8 mouse cellular contexts compared by ENCODE assay signal in the genomic region with DNA sequence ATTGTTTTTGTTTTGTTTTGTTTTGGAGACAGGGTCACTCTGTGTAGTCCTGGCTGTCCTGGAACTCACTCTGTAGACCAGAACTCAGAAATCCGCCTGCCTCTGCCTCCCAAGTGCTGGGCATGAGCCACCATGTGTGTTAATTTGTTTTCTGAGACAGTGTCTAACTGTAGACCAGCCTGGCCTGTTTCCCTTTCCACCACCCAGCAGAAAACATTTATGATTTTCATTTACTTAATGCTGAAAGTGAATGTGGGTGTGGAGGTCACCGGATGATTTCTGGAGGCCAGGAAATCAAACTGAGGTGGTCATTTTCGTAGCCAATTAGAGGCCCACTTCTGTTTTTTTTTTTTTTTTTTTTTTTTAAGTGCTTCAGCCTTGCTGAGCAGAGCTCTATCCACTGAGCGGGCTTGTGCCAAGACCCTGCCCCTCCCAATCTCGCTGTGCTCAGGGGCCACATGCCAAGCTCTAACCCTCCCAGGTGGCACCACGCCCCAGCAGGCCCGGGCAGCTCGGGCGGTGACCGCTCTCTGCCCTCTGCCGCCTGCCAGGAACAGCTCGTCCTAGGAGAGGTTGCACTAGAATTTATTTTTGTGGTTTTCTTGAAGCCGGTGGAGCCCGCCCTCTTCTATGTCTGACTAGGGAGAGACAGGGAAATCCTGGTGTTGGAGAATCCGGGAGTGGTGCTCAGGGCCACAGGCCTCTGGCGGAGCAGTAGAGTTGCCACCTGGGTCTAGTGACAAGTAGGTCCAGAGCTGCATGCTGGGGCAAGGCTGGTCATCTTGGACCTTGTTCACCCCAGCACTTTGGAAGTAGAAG. TPM values are rescaled to one million over a fixed set of nuclear protein-coding genes. Genes with fewer than 3 reads are reported as not detected.
A peak's percentile ranks its signal among the peaks of the same experiment; 100 is the strongest.
DNase-seq lines count a peak whose midpoint lies in the region; ATAC-seq and TF ChIP-seq lines count a peak whose summit lies in the region.

No protein-coding gene starts in this region.

- peaks cover 42% of the 10 kb centered on the region for H3K36me3 ChIP-seq in forebrain, embryonic 14.5 days (ENCODE audit: control insufficient read depth, insufficient read depth, low read length)
- H3K36me3 ChIP-seq in limb, embryonic 12.5 days: peaks cover 41% of the 10 kb centered on the region
- H3K36me3 ChIP-seq in midbrain, embryonic 13.5 days: peaks cover 43% of the 10 kb centered on the region

- DNase-seq in layer of hippocampus, adult 2 months (ENCODE audit: low spot score in 2 of 2): no peak
- no peak for DNase-seq in layer of hippocampus, adult 8-10 months (ENCODE audit: low spot score in 2 of 2)
- DNase-seq in forebrain, embryonic 14.5 days (ENCODE audit: low spot score): no peak
- peak; percentile 84 for DNase-seq in testis, postnatal 14 days (ENCODE audit: low spot score)

- no peak overlapping the region for H3K9ac ChIP-seq in forebrain, embryonic 14.5 days (ENCODE audit: low read length)
- no peak overlapping the region for H3K9ac ChIP-seq in limb, embryonic 12.5 days (replicated peaks)
- H3K9ac ChIP-seq in midbrain, embryonic 13.5 days (replicated peaks): no peak overlapping the region

- peak overlapping the region; percentile 86 for H3K27ac ChIP-seq in layer of hippocampus, adult 2 months
- H3K27ac ChIP-seq in bone marrow macrophage, adult 2 months (ENCODE audit: insufficient read depth, low read depth, low read length): peak overlapping the region; percentile 83
- peak overlapping the region; percentile 27; the same call in 1 of the 2 replicates for H3K27ac ChIP-seq in forebrain, embryonic 14.5 days (ENCODE audit: low read depth, low read length)
- peak overlapping the region; percentile 67 for H3K27ac ChIP-seq in limb, embryonic 12.5 days
- peak overlapping the region; percentile 10; the same call in 1 of the 2 replicates for H3K27ac ChIP-seq in midbrain, embryonic 13.5 days

- TF ChIP-seq CTCF in layer of hippocampus, adult 2 months (conservative IDR thresholded peaks at IDR 0.05): no peak
- TF ChIP-seq CTCF in bone marrow macrophage, adult 2 months (IDR thresholded peaks at IDR 0.05; ENCODE audit: low read depth, low read length): no peak

- no peak for TF ChIP-seq POLR2A in bone marrow macrophage, adult 2 months (IDR thresholded peaks at IDR 0.05; ENCODE audit: borderline replicate concordance, low read depth, low read length)

- H3K9me3 ChIP-seq in forebrain, embryonic 14.5 days (replicated peaks; ENCODE audit: control insufficient read depth, low read length): no peaks in the 10 kb centered on the region
- H3K9me3 ChIP-seq in limb, embryonic 12.5 days: no peaks in the 10 kb centered on the region
- no peaks in the 10 kb centered on the region for H3K9me3 ChIP-seq in midbrain, embryonic 13.5 days

- no peak overlapping the region; the same call in 1 of the 2 replicates for H3K4me3 ChIP-seq in layer of hippocampus, adult 2 months
- H3K4me3 ChIP-seq in bone marrow macrophage, adult 2 months (ENCODE audit: insufficient read depth, low read length): 0 out of 2 replicates have a peak overlapping the region, but pooled peaks have one; percentile 9
- no peak overlapping the region for H3K4me3 ChIP-seq in forebrain, embryonic 14.5 days (ENCODE audit: low read depth, low read length)
- 0 out of 2 replicates have a peak overlapping the region, but pooled peaks have one; percentile 0 for H3K4me3 ChIP-seq in limb, embryonic 12.5 days (replicated peaks)
- H3K4me3 ChIP-seq in midbrain, embryonic 13.5 days (replicated peaks): no peak overlapping the region

- H3K4me2 ChIP-seq in forebrain, embryonic 14.5 days (ENCODE audit: low read length): no peak overlapping the region
- H3K4me2 ChIP-seq in limb, embryonic 12.5 days: peak overlapping the region; percentile 11
- no peak overlapping the region for H3K4me2 ChIP-seq in midbrain, embryonic 13.5 days (replicated peaks)

- peak; percentile 45 for ATAC-seq in forebrain, embryonic 14.5 days
- peak; percentile 37 to 56 for ATAC-seq in hematopoietic stem cell, adult 5-6 weeks (replicated peaks in 1 of 2; ENCODE audit: insufficient read depth in 1 of 2, low FRiP score in 2 of 2, low TSS enrichment in 1 of 2, low read depth in 1 of 2, poor library complexity in 2 of 2, severe bottlenecking in 2 of 2)
- ATAC-seq in limb, embryonic 12.5 days (ENCODE audit: insufficient number of reproducible peaks, insufficient read depth, low FRiP score, low TSS enrichment, low read depth): no peak
- 0 out of 2 replicates have a peak, but pooled peaks have one; percentile 37 for ATAC-seq in midbrain, embryonic 13.5 days

- 51% methylated on average over 16 of the region's 16 CpGs for WGBS in forebrain, embryonic 14.5 days
- 41% methylated on average over 16 of the region's 16 CpGs for WGBS in limb, embryonic 12.5 days
- WGBS in midbrain, embryonic 13.5 days: 54% methylated on average over 16 of the region's 16 CpGs

- peaks cover 34% of the 10 kb centered on the region for H3K4me1 ChIP-seq in bone marrow macrophage, adult 2 months (ENCODE audit: control insufficient read depth, insufficient read depth, low read length)
- H3K4me1 ChIP-seq in forebrain, embryonic 14.5 days (ENCODE audit: control insufficient read depth, insufficient read depth, low read length): no peaks in the 10 kb centered on the region; the same call in 1 of the 2 replicates
- peaks cover 30% of the 10 kb centered on the region for H3K4me1 ChIP-seq in limb, embryonic 12.5 days (replicated peaks)
- 0 out of 2 replicates have a peak, but pooled peaks cover 9% of the 10 kb centered on the region for H3K4me1 ChIP-seq in midbrain, embryonic 13.5 days (replicated peaks)

- no peaks in the 10 kb centered on the region for H3K27me3 ChIP-seq in forebrain, embryonic 14.5 days (replicated peaks; ENCODE audit: control insufficient read depth, insufficient read depth, low read length)
- H3K27me3 ChIP-seq in limb, embryonic 12.5 days: no peaks in the 10 kb centered on the region
- H3K27me3 ChIP-seq in midbrain, embryonic 13.5 days: no peaks in the 10 kb centered on the region

RNA-seq across cellular contexts. Expression of gene Btbd2, which starts 7.5 kb away (rescaled TPM):
- 100 to 1,000 TPM; 102 to 105 TPM for total RNA-seq in layer of hippocampus, adult 2 months (2021)
- 100 to 1,000 TPM in 2 of 4 experiments, 10 to 100 TPM in 2; 92.1 to 103 (median 97.9) TPM for total RNA-seq in layer of hippocampus, adult 8-10 months (2022)
- 20.9 and 22.7 TPM in 2 replicates for polyA plus RNA-seq in bone marrow macrophage, adult 2 months (2012; ENCODE audit: insufficient read depth, insufficient read length, missing spikeins)
- polyA plus RNA-seq in forebrain, embryonic 14.5 days (2014; fragmentation: Nextera tagmentation; extraction: Ambion mirVana): 42.6 and 52.2 TPM in 2 replicates
- total RNA-seq in hematopoietic stem cell, adult 5-6 weeks (2017): 13.6 and 35.8 TPM in 2 replicates
- 95.8 and 102 TPM in 2 replicates for polyA plus RNA-seq in limb, embryonic 12.5 days (2016; fragmentation: Nextera tagmentation; extraction: Ambion mirVana)
- 60.9 and 80.6 TPM in 2 replicates for polyA plus RNA-seq in midbrain, embryonic 13.5 days (2015; fragmentation: Nextera tagmentation; extraction: Ambion mirVana)

RNA-seq across cellular contexts. Expression of gene Mknk2, which starts 13.5 kb away (rescaled TPM):
- total RNA-seq in layer of hippocampus, adult 2 months (2021): 10 to 100 TPM; 45.3 to 46.9 TPM
- 10 to 100 TPM; 41.9 to 50.0 (median 45.1) TPM for total RNA-seq in layer of hippocampus, adult 8-10 months (2022)
- polyA plus RNA-seq in bone marrow macrophage, adult 2 months (2012; ENCODE audit: insufficient read depth, insufficient read length, missing spikeins): 107 and 117 TPM in 2 replicates
- polyA plus RNA-seq in forebrain, embryonic 14.5 days (2014; fragmentation: Nextera tagmentation; extraction: Ambion mirVana): 43.1 and 49.1 TPM in 2 replicates
- 52.4 and 75.9 TPM in 2 replicates for total RNA-seq in hematopoietic stem cell, adult 5-6 weeks (2017)
- polyA plus RNA-seq in limb, embryonic 12.5 days (2016; fragmentation: Nextera tagmentation; extraction: Ambion mirVana): 122 and 124 TPM in 2 replicates
- 49.6 and 60.1 TPM in 2 replicates for polyA plus RNA-seq in midbrain, embryonic 13.5 days (2015; fragmentation: Nextera tagmentation; extraction: Ambion mirVana)

RNA-seq across cellular contexts. Expression of gene Mob3a, which starts 37.4 kb away (rescaled TPM):
- total RNA-seq in layer of hippocampus, adult 2 months (2021): 10 to 100 TPM; 10.6 to 16.5 TPM
- 10 to 100 TPM; 13.8 to 18.0 (median 15.0) TPM for total RNA-seq in layer of hippocampus, adult 8-10 months (2022)
- polyA plus RNA-seq in bone marrow macrophage, adult 2 months (2012; ENCODE audit: insufficient read depth, insufficient read length, missing spikeins): 53.3 and 53.8 TPM in 2 replicates
- polyA plus RNA-seq in forebrain, embryonic 14.5 days (2014; fragmentation: Nextera tagmentation; extraction: Ambion mirVana): 35.7 and 37.2 TPM in 2 replicates
- 81.1 and 92.3 TPM in 2 replicates for total RNA-seq in hematopoietic stem cell, adult 5-6 weeks (2017)
- 51.1 and 51.7 TPM in 2 replicates for polyA plus RNA-seq in limb, embryonic 12.5 days (2016; fragmentation: Nextera tagmentation; extraction: Ambion mirVana)
- polyA plus RNA-seq in midbrain, embryonic 13.5 days (2015; fragmentation: Nextera tagmentation; extraction: Ambion mirVana): 58.3 and 58.5 TPM in 2 replicates

RNA-seq across cellular contexts. Expression of gene Izumo4, which starts 37.6 kb away (rescaled TPM):
- total RNA-seq in layer of hippocampus, adult 2 months (2021): 10 to 100 TPM; 65.0 to 69.0 TPM
- total RNA-seq in layer of hippocampus, adult 8-10 months (2022): 10 to 100 TPM; 56.6 to 73.2 (median 69.8) TPM
- polyA plus RNA-seq in bone marrow macrophage, adult 2 months (2012; ENCODE audit: insufficient read depth, insufficient read length, missing spikeins): 11.0 and 25.2 TPM in 2 replicates
- polyA plus RNA-seq in forebrain, embryonic 14.5 days (2014; fragmentation: Nextera tagmentation; extraction: Ambion mirVana): 16.0 and 21.5 TPM in 2 replicates
- total RNA-seq in hematopoietic stem cell, adult 5-6 weeks (2017): 9.5 and 10.4 TPM in 2 replicates
- 12.5 and 16.5 TPM in 2 replicates for polyA plus RNA-seq in limb, embryonic 12.5 days (2016; fragmentation: Nextera tagmentation; extraction: Ambion mirVana)
- polyA plus RNA-seq in midbrain, embryonic 13.5 days (2015; fragmentation: Nextera tagmentation; extraction: Ambion mirVana): 37.8 and 39.2 TPM in 2 replicates

RNA-seq across cellular contexts. Expression of gene Csnk1g2, which starts 41.8 kb away (rescaled TPM):
- 100 to 1,000 TPM; 221 to 228 TPM for total RNA-seq in layer of hippocampus, adult 2 months (2021)
- total RNA-seq in layer of hippocampus, adult 8-10 months (2022): 100 to 1,000 TPM; 190 to 230 (median 201) TPM
- 87.3 and 98.4 TPM in 2 replicates for polyA plus RNA-seq in bone marrow macrophage, adult 2 months (2012; ENCODE audit: insufficient read depth, insufficient read length, missing spikeins)
- 35.9 and 49.2 TPM in 2 replicates for polyA plus RNA-seq in forebrain, embryonic 14.5 days (2014; fragmentation: Nextera tagmentation; extraction: Ambion mirVana)
- total RNA-seq in hematopoietic stem cell, adult 5-6 weeks (2017): 184 and 239 TPM in 2 replicates
- polyA plus RNA-seq in limb, embryonic 12.5 days (2016; fragmentation: Nextera tagmentation; extraction: Ambion mirVana): 239 and 260 TPM in 2 replicates
- 73.8 and 115 TPM in 2 replicates for polyA plus RNA-seq in midbrain, embryonic 13.5 days (2015; fragmentation: Nextera tagmentation; extraction: Ambion mirVana)

Comparison
In these comparisons a context has a peak if more than half of its experiments do, and no peak if none do; other contexts are left out.
1. H3K27ac ChIP-seq: peak in every context shown above with its lines; median percentile 86 in layer of hippocampus, adult 2 months; 83 in bone marrow macrophage, adult 2 months; 67 in limb, embryonic 12.5 days; 27 in forebrain, embryonic 14.5 days; 10 in midbrain, embryonic 13.5 days.
2. H3K4me3 ChIP-seq: peak in bone marrow macrophage, adult 2 months (single experiment) and limb, embryonic 12.5 days (single experiment); none in layer of hippocampus, adult 2 months (single experiment), forebrain, embryonic 14.5 days (single experiment) and midbrain, embryonic 13.5 days (single experiment).